Mouse (Mus musculus) heart, postnatal 0 days (tissue): Measurements from ENCODE around the gene Slc25a35.

Source experiments
- CTCF ChIP-seq: IDR thresholded peaks from 2 replicates; pipeline ENCODE4 v1.5.1; 2016; ENCODE audit warnings: antibody characterized with exemption, control low read depth, low read depth
- EP300 ChIP-seq: IDR thresholded peaks from 2 replicates; pipeline ENCODE4 v1.6.1; 2016; ENCODE audit warnings: antibody characterized with exemption, low read depth

DNA sequence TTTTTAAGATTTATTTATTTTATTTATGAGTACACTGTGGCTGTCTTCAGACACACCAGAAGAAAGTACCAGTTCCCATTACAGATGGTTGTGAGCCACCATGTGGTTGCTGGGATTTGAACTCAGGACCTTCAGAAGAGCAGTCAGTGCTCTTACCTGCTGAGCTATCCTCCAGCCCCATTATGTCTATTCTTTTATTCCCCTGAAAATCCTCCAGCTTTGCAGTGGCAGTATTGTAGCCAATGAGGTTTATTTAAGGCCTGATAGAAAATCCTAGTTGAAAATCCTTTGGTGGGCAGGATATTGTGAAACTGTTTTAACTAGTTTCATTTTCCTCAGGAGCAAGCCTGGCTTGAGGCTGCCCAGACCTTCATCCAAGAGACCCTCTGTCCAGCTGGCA is 52.8 kb downstream of the Slc25a35 start:
- TF ChIP-seq EP300, result no peak
- TF ChIP-seq CTCF, result no peak
